ENCODE assay signal across 7 mouse cellular contexts in the genomic region with DNA sequence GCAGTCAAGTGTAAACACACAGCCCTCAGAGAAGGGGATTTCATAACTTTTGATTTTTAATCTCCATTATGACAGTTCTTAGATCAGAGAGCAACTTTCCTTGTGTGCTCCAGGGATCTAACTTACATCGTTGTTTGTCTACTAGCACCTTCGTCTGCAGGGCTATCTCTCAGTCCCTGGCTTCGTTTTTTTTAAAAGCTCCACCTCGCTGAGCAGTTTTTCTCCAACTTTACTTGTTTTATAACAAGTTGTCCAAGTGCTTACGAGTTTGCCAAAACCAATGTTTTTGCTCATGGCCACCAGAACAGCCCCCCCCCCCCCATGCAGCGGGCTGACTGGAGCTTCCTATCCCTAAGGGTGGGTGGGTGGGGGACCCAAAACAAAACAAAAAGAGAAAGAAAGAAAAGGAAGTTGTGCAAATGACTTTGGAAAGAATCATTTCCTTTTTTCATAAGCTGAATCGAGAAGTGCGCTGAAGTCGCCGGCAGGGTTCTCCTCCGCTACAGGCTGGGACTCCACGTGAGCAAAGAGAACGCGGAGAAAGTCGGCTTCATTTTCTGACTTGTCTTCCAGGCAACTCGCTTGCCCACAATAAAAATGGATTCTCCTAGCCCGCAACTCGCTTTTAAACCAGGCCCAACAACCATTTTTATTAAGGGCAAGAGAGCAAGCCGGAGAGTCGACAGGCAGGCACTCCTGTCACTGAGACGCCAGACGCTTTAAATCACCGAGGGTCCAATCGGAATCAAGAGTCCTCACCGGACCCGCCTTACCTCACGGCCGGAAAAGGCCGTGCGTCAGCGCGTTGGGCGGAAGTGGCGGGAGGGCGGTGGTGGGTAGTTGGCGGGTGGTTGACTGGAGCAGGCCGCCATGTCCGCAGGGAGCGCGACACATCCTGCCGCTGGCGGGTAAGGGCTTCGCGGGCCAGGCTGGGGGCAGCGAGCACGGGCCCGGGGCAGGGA. TPM values are rescaled to one million over a fixed set of nuclear protein-coding genes. Genes with fewer than 3 reads are reported as not detected.
A peak's percentile ranks its signal among the peaks of the same experiment; 100 is the strongest.
DNase-seq lines count a peak whose midpoint lies in the region; ATAC-seq lines count a peak whose summit lies in the region.

A gene (plus strand): TSS at position 824 of the 962 bp plus-strand sequence.

- H3K27me3 ChIP-seq in embryonic facial prominence, embryonic 11.5 days (ENCODE audit: control insufficient read depth, insufficient read depth, low read length): no peaks in the 10 kb centered on the region
- no peaks in the 10 kb centered on the region for H3K27me3 ChIP-seq in limb, embryonic 10.5 days (ENCODE audit: low read depth, poor library complexity, severe bottlenecking)
- no peaks in the 10 kb centered on the region for H3K27me3 ChIP-seq in midbrain, embryonic 13.5 days

- H3K9ac ChIP-seq in embryonic facial prominence, embryonic 11.5 days (replicated peaks; ENCODE audit: low read length): peak within 1 kb of the TSS; percentile 94
- H3K9ac ChIP-seq in midbrain, embryonic 13.5 days (replicated peaks): peak within 1 kb of the TSS; percentile 98

- peak within 1 kb of the TSS; percentile 78 for H3K27ac ChIP-seq in embryonic facial prominence, embryonic 11.5 days (replicated peaks; ENCODE audit: low read depth, low read length)
- peak within 1 kb of the TSS; percentile 98 for H3K27ac ChIP-seq in limb, embryonic 10.5 days
- H3K27ac ChIP-seq in midbrain, embryonic 13.5 days: peak within 1 kb of the TSS; percentile 98

- H3K4me2 ChIP-seq in embryonic facial prominence, embryonic 11.5 days (ENCODE audit: low read depth, low read length): peak within 1 kb of the TSS; percentile 84
- H3K4me2 ChIP-seq in midbrain, embryonic 13.5 days (replicated peaks): peak within 1 kb of the TSS; percentile 96

- peak; percentile 98 for DNase-seq in adrenal gland, postnatal 14 days
- peak; percentile 99 for DNase-seq in embryonic facial prominence, embryonic 11.5 days (ENCODE audit: low spot score)
- peak; percentile 99 for DNase-seq in kidney, adult 11 months
- DNase-seq in limb, embryonic 10.5 days (ENCODE audit: low spot score): peak; percentile 98
- peak; percentile 93 for DNase-seq in spleen, adult 12 weeks (ENCODE audit: low spot score)

- H3K4me3 ChIP-seq in embryonic facial prominence, embryonic 11.5 days (ENCODE audit: low read depth, low read length): peak within 1 kb of the TSS; percentile 100
- peak within 1 kb of the TSS; percentile 99 for H3K4me3 ChIP-seq in limb, embryonic 10.5 days
- H3K4me3 ChIP-seq in midbrain, embryonic 13.5 days (replicated peaks): peak within 1 kb of the TSS; percentile 100

- peak; percentile 99 for ATAC-seq in embryonic facial prominence, embryonic 11.5 days (replicated peaks; ENCODE audit: insufficient number of reproducible peaks, low FRiP score, low TSS enrichment, low read depth)
- ATAC-seq in granulocyte monocyte progenitor cell, adult 5-6 weeks (replicated peaks; ENCODE audit: poor library complexity, severe bottlenecking): peak; percentile 96
- ATAC-seq in midbrain, embryonic 13.5 days: peak; percentile 100

- peaks cover 3% of the 10 kb centered on the region; the same call in 1 of the 2 replicates for H3K4me1 ChIP-seq in embryonic facial prominence, embryonic 11.5 days (ENCODE audit: control insufficient read depth, insufficient read depth, low read length)
- H3K4me1 ChIP-seq in limb, embryonic 10.5 days: peaks cover 9% of the 10 kb centered on the region
- H3K4me1 ChIP-seq in midbrain, embryonic 13.5 days (replicated peaks): peaks cover 26% of the 10 kb centered on the region

- H3K9me3 ChIP-seq in embryonic facial prominence, embryonic 11.5 days (replicated peaks; ENCODE audit: control insufficient read depth, low read length): no peaks in the 10 kb centered on the region
- H3K9me3 ChIP-seq in limb, embryonic 10.5 days (replicated peaks): no peaks in the 10 kb centered on the region
- no peaks in the 10 kb centered on the region for H3K9me3 ChIP-seq in midbrain, embryonic 13.5 days

- under 1% methylated on average over 47 of the region's 47 CpGs for WGBS in embryonic facial prominence, embryonic 11.5 days
- WGBS in limb, embryonic 10.5 days: 1% methylated on average over 47 of the region's 47 CpGs
- WGBS in midbrain, embryonic 13.5 days: under 1% methylated on average over 47 of the region's 47 CpGs

- peaks cover 3% of the 10 kb centered on the region for H3K36me3 ChIP-seq in embryonic facial prominence, embryonic 11.5 days (replicated peaks; ENCODE audit: control insufficient read depth, insufficient read depth, low read depth, low read length)
- peaks cover 42% of the 10 kb centered on the region for H3K36me3 ChIP-seq in limb, embryonic 10.5 days
- peaks cover 21% of the 10 kb centered on the region for H3K36me3 ChIP-seq in midbrain, embryonic 13.5 days

RNA-seq across cellular contexts. Expression of the gene that starts here (rescaled TPM):
- 56.1 and 62.8 TPM in 2 replicates for total RNA-seq in adrenal gland, postnatal 14 days (2021)
- 101 and 104 TPM in 2 replicates for polyA plus RNA-seq in embryonic facial prominence, embryonic 11.5 days (2014; fragmentation: Nextera tagmentation; extraction: Ambion mirVana)
- 57.4 and 68.2 TPM in 2 replicates for total RNA-seq in granulocyte monocyte progenitor cell, adult 5-6 weeks (2014; fragmentation: Nextera tagmentation)
- 35.4 and 49.3 TPM in 2 replicates for total RNA-seq in granulocyte monocyte progenitor cell, adult 5-6 weeks (2017)
- 103 and 111 TPM in 2 replicates for polyA plus RNA-seq in limb, embryonic 10.5 days (2016; fragmentation: Nextera tagmentation; extraction: Ambion mirVana)
- 102 and 105 TPM in 2 replicates for polyA plus RNA-seq in midbrain, embryonic 13.5 days (2015; fragmentation: Nextera tagmentation; extraction: Ambion mirVana)

Comparison
In these comparisons a context has a peak if more than half of its experiments do, and no peak if none do; other contexts are left out.
1. Peak in every context shown above with its lines: DNase-seq, ATAC-seq, H3K4me3 ChIP-seq and H3K27ac ChIP-seq.